Mouse (Mus musculus) monocyte, adult 5-6 weeks (primary cell): ENCODE measurements at regions not wholly inside any gene's neighbourhood (a gene's known extent, or its start where the extent isn't known, plus 50 kb on each side); places are given as distances from the start of the nearest gene placed in this dataset.

Source experiments
- ATAC-seq: fragments of 153-309, 156-312 bp; replicated peaks from 2 replicates; pipeline ENCODE4 v1.8.0; 2017; ENCODE audit warnings: mild to moderate bottlenecking; ENCODE audit not compliant: low TSS enrichment, insufficient number of reproducible peaks, severe bottlenecking, poor library complexity, low FRiP score

GRCm38 (mm10) chr14:25312814-25313426 lies 146.1 kb upstream of the Zmiz1 start:
- ATAC-seq = peak; percentile 72

GRCm38 (mm10) chr14:25313693-25314240 lies 145.2 kb upstream of the Zmiz1 start:
- 0 out of 2 replicates have a peak, but pooled peaks have one; percentile 24 for ATAC-seq

- ATAC-seq = no peak
Measured at GRCm38 (mm10) chr14:25316491-25316890, 142.5 kb upstream of the Zmiz1 start.

- no peak for ATAC-seq
Measured at GRCm38 (mm10) chr14:25317680-25318471, 141.1 kb upstream of the Zmiz1 start.

- no peak for ATAC-seq
Measured at GRCm38 (mm10) chr14:25318909-25319308, 140.1 kb upstream of the Zmiz1 start.

- no peak for ATAC-seq
Measured at GRCm38 (mm10) chr14:25320141-25320540, 138.8 kb upstream of the Zmiz1 start.

GRCm38 (mm10) chr14:25323542-25324484 lies 135.2 kb upstream of the Zmiz1 start:
- ATAC-seq = no peak

GRCm38 (mm10) chr14:25325887-25326286 lies 133.1 kb upstream of the Zmiz1 start:
- no peak for ATAC-seq

- ATAC-seq = no peak
Measured at GRCm38 (mm10) chr14:25328230-25328629, 130.8 kb upstream of the Zmiz1 start.

GRCm38 (mm10) chr14:25334186-25334585 lies 124.8 kb upstream of the Zmiz1 start:
- ATAC-seq = no peak

- ATAC-seq = no peak
Measured at GRCm38 (mm10) chr14:25336875-25337274, 122.1 kb upstream of the Zmiz1 start.

GRCm38 (mm10) chr14:25338404-25339051 lies 120.5 kb upstream of the Zmiz1 start:
- no peak for ATAC-seq

GRCm38 (mm10) chr14:25340845-25341244 lies 118.1 kb upstream of the Zmiz1 start:
- ATAC-seq = no peak

GRCm38 (mm10) chr14:25341848-25342427 lies 117.0 kb upstream of the Zmiz1 start:
- ATAC-seq = no peak

GRCm38 (mm10) chr14:25342865-25343565 lies 116.0 kb upstream of the Zmiz1 start:
- no peak for ATAC-seq

GRCm38 (mm10) chr14:25345995-25346394 lies 113.0 kb upstream of the Zmiz1 start:
- peak; percentile 61; the same call in 1 of the 2 replicates for ATAC-seq

- ATAC-seq = no peak
Measured at GRCm38 (mm10) chr14:25346813-25347610, 112.0 kb upstream of the Zmiz1 start.
